Mouse (Mus musculus) brown adipose tissue, adult 24 weeks (tissue): Measurements from ENCODE around the gene Rab3ip. TPM values are rescaled to one million over a fixed set of nuclear protein-coding genes. Genes with fewer than 3 reads are reported as not detected.

ENCODE experiments used
- H3K27ac ChIP-seq: fragments of 200-500 bp; replicated peaks from 2 replicates; pipeline ENCODE4 v1.5.1; 2012; ENCODE audit warnings: low read depth, mild to moderate bottlenecking, low read length
- H3K4me1 ChIP-seq: fragments of 200-500 bp; 2 replicates; pipeline ENCODE4 v1.6.1; 2012; ENCODE audit warnings: low read length, mixed read lengths; ENCODE audit not compliant: control insufficient read depth, insufficient read depth, insufficient read length
- H3K4me3 ChIP-seq: fragments of 200-500 bp; 2 replicates; pipeline ENCODE4 v1.5.1; 2012; ENCODE audit warnings: low read depth, mild to moderate bottlenecking, low read length, moderate library complexity; ENCODE audit not compliant: insufficient read depth
- polyA plus RNA-seq: library from polyadenylated mRNA; stranded (reverse); fragments of >200 nt; gene quantifications from 2 replicates; pipeline ENCODE4 v1.2.4, GENCODE M21; 2012; ENCODE audit not compliant: missing spikeins, insufficient read depth, insufficient read length

Gene Rab3ip
- polyA plus RNA-seq, 1 experiment, result 30.4 TPM

- no peak overlapping the region for H3K27ac ChIP-seq
- H3K4me1 ChIP-seq, result peaks cover 3% of the 10 kb centered on the region; the same call in 1 of the 2 replicates
- no peak overlapping the region for H3K4me3 ChIP-seq
These were observed 7.5 kb downstream of the Rab3ip start for GRCm38 (mm10) chr10:116943025-116943424.

DNA sequence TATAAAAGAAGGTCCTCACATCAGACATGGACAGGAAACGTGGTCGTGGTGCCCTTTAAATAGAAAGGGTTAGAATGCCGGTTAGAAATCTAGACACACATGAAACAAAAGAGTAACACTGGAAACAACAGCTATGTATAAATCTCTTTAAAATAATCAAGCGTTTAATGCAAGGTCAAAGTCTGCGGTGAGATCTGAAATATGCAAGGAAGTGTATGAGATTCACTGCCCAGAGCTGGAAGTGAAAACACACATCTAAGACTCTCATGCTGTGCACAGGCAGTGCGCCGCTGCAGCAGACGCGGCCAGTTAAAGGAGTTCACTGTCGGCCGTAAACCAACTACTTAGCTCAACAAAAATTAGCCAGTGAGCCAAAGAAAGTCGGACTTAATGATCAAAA, 15.5 kb downstream of the Rab3ip start:
- Histone ChIP-seq H3K4me3 (no peak overlapping the region), H3K27ac (no peak overlapping the region), H3K4me1 (no peaks in the 10 kb centered on the region)

DNA sequence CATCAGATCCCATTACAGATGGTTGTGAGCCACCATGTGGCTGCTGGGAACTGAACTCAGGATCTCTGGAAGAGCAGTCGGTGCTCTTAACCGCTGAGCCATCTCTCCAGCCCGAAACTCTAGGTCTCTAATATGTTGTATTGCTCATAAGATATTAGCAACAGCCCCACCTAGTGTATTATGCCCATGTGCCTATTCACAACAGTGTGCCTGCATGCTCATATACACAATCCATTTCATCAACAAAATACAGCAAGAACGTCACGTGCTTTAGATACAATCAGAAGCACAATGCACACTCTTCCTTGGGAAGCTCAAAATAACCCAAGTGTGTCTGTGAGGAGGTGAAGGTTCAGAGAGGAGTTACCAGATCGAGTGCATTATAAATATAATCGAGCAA, 16.8 kb downstream of the Rab3ip start:
- H3K4me3 ChIP-seq, result no peak overlapping the region
- H3K4me1 ChIP-seq, result no peaks in the 10 kb centered on the region
- no peak overlapping the region for H3K27ac ChIP-seq

GRCm38 (mm10) chr10:116932418-116932817, 18.2 kb downstream of the Rab3ip start:
- H3K27ac ChIP-seq, result no peak overlapping the region
- no peaks in the 10 kb centered on the region for H3K4me1 ChIP-seq

DNA sequence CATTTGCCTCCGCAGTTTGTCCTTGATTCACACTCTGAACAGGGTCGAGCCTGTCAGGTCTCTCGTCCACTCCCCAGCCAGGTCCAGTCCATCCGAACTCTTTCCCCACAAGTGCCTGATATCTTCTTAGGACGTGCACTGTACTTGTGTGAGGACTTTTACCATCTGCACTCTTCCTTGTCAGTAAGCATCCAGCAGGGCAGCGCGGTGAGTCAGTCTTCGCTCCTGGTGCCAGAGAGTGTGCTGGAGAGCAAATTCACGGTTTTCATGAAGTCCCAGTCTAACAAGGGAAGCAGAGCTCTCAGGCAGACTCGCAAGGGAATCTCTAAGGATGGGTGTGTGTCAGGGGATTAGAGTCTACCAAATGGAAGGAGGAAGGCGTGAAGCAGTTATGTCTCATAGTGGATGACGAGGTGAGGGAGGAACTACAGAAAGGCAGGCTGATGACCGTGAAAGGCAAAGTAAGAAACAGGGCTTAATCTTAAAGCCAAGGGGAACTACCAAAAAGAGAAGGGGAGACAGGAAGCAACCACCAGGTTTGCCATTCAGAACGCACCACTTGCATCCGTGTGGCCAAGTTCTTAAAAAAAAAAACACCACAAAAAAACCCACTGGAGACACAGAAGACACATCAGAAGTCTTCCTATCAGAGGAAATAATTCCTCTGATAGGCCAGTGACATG, 18.9 kb downstream of the Rab3ip start:
- H3K4me1 ChIP-seq, result no peaks in the 10 kb centered on the region
- H3K27ac ChIP-seq, result no peak overlapping the region
- H3K4me3 ChIP-seq, result no peak overlapping the region

More at GRCm38 (mm10) chr10:116932418-116932817, 18.2 kb downstream of the Rab3ip start:
- H3K4me3 ChIP-seq, result no peak overlapping the region

DNA sequence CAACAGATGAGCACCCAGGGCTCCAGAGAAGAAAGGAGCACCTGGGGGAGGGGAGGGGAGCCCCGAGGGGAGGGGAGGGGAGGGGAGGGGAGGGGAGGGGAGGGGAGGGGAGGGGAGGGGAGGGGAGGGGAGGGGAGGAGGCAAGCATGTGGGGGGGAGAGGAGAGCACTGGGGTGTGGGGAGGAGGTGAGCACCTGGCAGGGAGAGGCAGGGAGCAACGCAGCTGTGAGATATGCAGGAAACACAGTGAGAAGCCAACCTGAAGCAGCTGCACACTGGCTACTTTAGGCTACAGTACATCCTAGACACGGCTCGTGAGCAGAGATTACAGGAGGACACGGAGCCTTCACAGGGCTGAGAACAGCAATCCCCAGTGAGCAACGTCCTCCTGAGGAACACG, 19.6 kb downstream of the Rab3ip start:
- Histone ChIP-seq H3K27ac (no peak overlapping the region), H3K4me3 (no peak overlapping the region), H3K4me1 (no peaks in the 10 kb centered on the region)

DNA sequence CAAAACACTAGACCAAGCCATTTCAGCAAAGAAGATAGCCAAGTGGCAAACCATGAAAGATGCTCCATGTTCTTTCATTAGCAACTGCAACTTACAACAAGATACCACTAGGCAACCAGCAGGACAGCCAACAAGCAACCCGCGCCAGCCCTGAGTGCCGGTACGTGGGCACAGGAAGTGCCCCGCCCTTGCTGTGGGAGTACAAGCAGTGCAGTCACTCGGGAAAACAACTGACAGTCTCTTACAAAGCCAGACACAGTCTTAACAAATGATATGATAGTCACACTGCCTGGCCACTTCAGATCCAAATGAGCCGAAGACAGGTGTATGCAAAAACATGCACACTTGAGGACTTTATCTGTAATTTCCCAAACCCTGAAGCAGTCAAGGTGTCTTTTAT, 20.1 kb downstream of the Rab3ip start:
- Histone ChIP-seq H3K4me3 (no peak overlapping the region), H3K4me1 (no peaks in the 10 kb centered on the region), H3K27ac (no peak overlapping the region)

DNA sequence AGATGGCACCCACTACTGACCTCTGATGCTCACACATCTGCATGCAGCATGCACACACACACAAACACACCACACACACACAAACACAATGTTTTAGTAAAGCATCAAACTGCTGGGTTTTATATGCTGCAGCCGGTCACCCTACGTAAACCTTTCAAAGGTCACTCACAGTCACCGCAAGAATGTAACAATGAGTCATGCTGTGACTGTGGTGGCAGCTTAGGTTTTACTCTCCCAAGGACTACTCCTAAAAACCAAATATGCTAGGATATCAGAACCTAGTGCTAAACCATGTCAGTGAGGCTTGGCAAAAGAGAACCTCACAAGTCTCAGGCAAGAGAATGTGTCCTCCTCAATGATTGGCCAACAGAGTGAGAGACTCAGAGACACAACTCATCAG, 21.7 kb downstream of the Rab3ip start:
- no peak overlapping the region for H3K27ac ChIP-seq
- H3K4me3 ChIP-seq, result no peak overlapping the region
- H3K4me1 ChIP-seq, result no peaks in the 10 kb centered on the region

DNA sequence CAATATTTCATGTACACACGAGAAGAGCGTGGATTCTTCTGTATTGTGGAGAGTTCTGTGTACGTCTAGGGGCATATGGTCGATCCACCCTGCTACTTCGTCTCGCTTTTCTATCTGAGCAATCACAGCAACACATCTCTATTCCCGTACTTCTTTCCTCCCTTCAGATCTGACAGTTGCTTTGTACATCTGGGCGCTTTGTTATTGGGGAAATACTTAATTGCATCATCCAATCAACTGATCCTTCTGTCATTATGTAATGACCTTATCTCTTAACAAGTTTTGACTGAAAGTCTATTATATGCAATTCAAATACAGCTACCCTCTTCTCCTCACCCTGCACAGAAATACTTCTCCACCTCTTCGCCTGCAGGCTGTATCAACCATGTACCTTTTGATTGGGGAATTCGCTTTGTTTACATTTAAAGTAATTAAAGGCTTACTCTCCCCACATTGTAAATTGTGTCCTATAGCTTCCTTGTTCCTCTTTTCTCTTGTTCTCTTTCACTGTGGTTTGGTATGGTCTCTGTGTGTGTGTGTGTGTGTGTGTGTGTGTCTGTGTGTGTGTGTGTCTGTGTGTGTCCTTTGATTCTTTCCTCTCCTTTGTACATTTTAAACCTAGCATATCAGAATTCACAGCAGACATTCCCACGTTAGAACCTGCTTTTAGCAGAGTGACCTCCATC, 24.0 kb downstream of the Rab3ip start:
- H3K27ac ChIP-seq, result no peak overlapping the region
- no peak overlapping the region for H3K4me3 ChIP-seq
- no peaks in the 10 kb centered on the region for H3K4me1 ChIP-seq

GRCm38 (mm10) chr10:116923651-116924495, 26.7 kb downstream of the Rab3ip start:
- Histone ChIP-seq H3K4me3 (no peak overlapping the region), H3K4me1 (no peaks in the 10 kb centered on the region), H3K27ac (no peak overlapping the region)

- Histone ChIP-seq H3K4me3 (no peak overlapping the region), H3K4me1 (no peaks in the 10 kb centered on the region), H3K27ac (no peak overlapping the region)
These were observed 28.4 kb downstream of the Rab3ip start for GRCm38 (mm10) chr10:116922161-116922560.

- no peak overlapping the region for H3K4me3 ChIP-seq
- H3K27ac ChIP-seq, result no peak overlapping the region
- H3K4me1 ChIP-seq, result no peaks in the 10 kb centered on the region
These were observed 29.2 kb downstream of the Rab3ip start for GRCm38 (mm10) chr10:116921416-116921815.

- H3K4me3 ChIP-seq, result no peak overlapping the region
- H3K4me1 ChIP-seq, result no peaks in the 10 kb centered on the region
- H3K27ac ChIP-seq, result no peak overlapping the region
These were observed 29.9 kb downstream of the Rab3ip start for GRCm38 (mm10) chr10:116920641-116921040.

DNA sequence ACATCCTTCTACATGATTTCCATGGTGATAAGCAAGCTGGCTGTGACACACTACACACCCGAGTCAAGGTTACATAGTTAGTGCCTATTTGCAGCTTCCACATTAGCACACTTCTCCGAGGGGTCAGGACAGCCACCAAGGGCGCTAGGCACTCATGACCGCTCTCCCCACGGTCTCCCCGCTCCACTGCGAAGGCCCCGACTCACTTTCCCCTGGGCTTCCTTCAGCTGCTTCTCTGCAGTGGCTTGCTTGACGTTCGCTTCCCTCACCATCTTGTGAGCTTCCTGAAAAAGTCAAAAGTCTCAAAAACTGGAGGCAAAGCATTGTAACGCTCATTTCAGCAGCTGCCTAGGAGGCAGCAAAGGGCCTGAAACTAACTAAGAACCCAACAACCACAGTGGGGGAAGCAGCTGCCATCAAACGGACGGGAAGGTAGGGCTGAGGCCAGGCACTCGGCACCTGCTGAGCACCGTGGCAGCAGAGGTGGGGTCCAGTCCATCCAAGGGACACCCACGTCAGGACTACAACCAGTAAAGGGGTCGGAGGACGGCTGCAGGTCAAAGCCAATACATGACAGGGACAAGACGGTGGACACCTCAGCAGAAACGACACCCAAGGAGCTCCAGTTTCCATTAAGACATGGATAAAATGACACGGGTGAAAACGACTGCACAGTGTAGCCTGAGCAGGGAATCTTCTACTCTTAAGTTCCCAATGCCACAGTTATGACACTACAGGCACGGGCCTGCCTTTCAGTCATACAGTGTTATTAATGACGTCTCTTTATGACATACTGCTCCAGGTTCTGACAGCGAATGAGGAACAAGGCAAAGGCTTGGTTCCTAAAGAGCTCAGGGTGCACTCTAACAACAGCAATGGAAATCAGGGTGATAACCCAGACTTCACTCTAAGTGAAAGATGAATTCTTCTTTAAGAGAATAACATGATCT, 30.9 kb downstream of the Rab3ip start:
- Histone ChIP-seq H3K4me3 (no peak overlapping the region), H3K27ac (no peak overlapping the region), H3K4me1 (no peaks in the 10 kb centered on the region)
